Mouse (Mus musculus) brain, embryonic 14.5 days (tissue): ENCODE results near the gene Sdf4.

Experiments used
- CTCF ChIP-seq: fragments of 200-500 bp; IDR thresholded peaks from 2 replicates; pipeline ENCODE4 v1.5.1; 2012; ENCODE audit warnings: inconsistent platforms, mild to moderate bottlenecking, moderate library complexity, borderline replicate concordance; ENCODE audit not compliant: insufficient read depth, insufficient read length; ENCODE audit errors: extremely low read depth
- POLR2A ChIP-seq: fragments of 200-500 bp; IDR thresholded peaks from 2 replicates; pipeline ENCODE4 v1.6.1; 2012; ENCODE audit warnings: mild to moderate bottlenecking, inconsistent platforms, borderline replicate concordance; ENCODE audit not compliant: poor library complexity, insufficient read depth, insufficient read length, severe bottlenecking; ENCODE audit errors: extremely low read depth

DNA sequence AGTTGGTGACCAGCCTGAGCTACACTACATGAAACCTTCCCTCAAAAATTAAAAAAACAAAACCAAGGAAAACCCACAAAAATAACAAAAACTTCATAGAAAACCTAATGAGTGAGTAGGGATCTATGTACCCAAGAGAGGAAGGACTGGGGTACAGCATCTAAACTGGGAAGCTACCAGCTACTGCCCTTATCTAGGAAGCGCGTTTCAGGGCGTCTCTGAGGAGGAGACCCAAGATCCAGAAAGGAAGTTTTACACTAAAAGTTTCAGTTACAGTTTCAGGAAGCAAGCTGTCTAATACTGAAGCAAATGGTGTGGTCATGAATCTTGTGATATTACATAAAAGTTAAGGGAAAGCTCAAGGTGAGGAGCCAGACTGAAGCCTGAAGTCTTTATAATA lies 57.1 kb downstream of the Sdf4 start:
- no peak for TF ChIP-seq POLR2A
- no peak for TF ChIP-seq CTCF
